ENCODE assay signal across 10 mouse cellular contexts in the genomic region with DNA sequence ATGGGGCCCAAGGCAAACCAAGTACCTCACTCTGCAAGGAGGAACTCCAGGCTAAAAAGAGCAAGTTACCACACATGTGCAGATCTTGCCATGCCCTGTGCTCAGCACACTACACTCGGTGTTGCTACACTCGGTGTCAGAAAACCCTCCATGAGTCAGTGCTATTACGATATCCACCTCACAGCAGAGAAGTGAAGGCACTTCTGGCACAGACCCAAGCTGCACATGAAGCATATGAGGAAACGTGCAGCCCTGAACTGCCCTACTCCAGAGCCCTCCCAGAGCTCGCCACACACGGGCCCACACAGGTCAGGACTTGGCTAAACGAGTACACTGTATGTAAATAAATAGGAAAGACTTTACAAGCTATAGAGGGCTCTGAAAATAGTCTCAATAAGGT.
DNase-seq lines count a peak whose midpoint lies in the region; ATAC-seq lines count a peak whose summit lies in the region.
"Had no signal": no experiment of that assay in that cellular context is flagged by ENCODE, and none has a peak within 500 bp of the region (broad histone marks: within the 10 kb centered on the region; RNA-seq: fewer than 3 reads in every experiment).

No protein-coding gene starts in this region.

- peak overlapping the region; percentile 58 to 60 for H3K27ac ChIP-seq in heart, embryonic 14.5 days (replicated peaks in 1 of 2; ENCODE audit: control insufficient read depth in 1 of 2, insufficient read depth in 1 of 2, low read depth in 2 of 2, low read length in 2 of 2)
- H3K27ac ChIP-seq in macrophage, result peak overlapping the region; percentile 12; the same call in 1 of the 2 replicates
- H3K27ac ChIP-seq: forebrain, embryonic 13.5 days; neural tube, embryonic 12.5 days had no signal

- H3K4me1 ChIP-seq in heart, embryonic 14.5 days (ENCODE audit: control insufficient read depth in 2 of 2, insufficient read depth in 2 of 2, low read length in 2 of 2), result peaks cover 21 to 44% of the 10 kb centered on the region in 2 experiments
- H3K4me1 ChIP-seq: neural tube, embryonic 12.5 days had no signal

- no peak for DNase-seq in heart, adult 11 months
- DNase-seq in NIH3T3 (ENCODE audit: low read depth), result peak; percentile 95
- no peak for DNase-seq in layer of hippocampus, adult 8-10 months (ENCODE audit: low spot score in 2 of 2)
- DNase-seq in thymus, adult 18-20 months, result no peak

- H3K36me3 ChIP-seq in heart, embryonic 14.5 days (ENCODE audit: control insufficient read depth, insufficient read depth, low read length), result peaks cover 20% of the 10 kb centered on the region
- H3K36me3 ChIP-seq in macrophage (ENCODE audit: inconsistent target), result no peaks in the 10 kb centered on the region

- H3K9me3 ChIP-seq in heart, embryonic 14.5 days (ENCODE audit: control insufficient read depth, low read length), result no peaks in the 10 kb centered on the region
- H3K9me3 ChIP-seq: forebrain, embryonic 13.5 days; neural tube, embryonic 12.5 days had no signal

- peak overlapping the region; percentile 16; the same call in 1 of the 2 replicates for H3K9ac ChIP-seq in heart, embryonic 14.5 days (ENCODE audit: low read length)
- H3K9ac ChIP-seq: forebrain, embryonic 13.5 days; neural tube, embryonic 12.5 days had no signal

- 16% methylated on average over 7 of the region's 7 CpGs for WGBS in heart, embryonic 14.5 days
- WGBS in macrophage (ENCODE audit: missing documents), result 10% methylated on average over 7 of the region's 7 CpGs

- no peak overlapping the region for H3K4me2 ChIP-seq in heart, embryonic 14.5 days (ENCODE audit: low read length)
- H3K4me2 ChIP-seq: forebrain, embryonic 13.5 days; neural tube, embryonic 12.5 days had no signal

- no peaks in the 10 kb centered on the region for H3K79me2 ChIP-seq in macrophage (ENCODE audit: inconsistent target)

- no peaks in the 10 kb centered on the region for H3K27me3 ChIP-seq in heart, embryonic 14.5 days (ENCODE audit: control insufficient read depth, insufficient read depth, low read length)
- H3K27me3 ChIP-seq: forebrain, embryonic 13.5 days; neural tube, embryonic 12.5 days had no signal

- H3K4me3 ChIP-seq in heart, embryonic 14.5 days (ENCODE audit: control insufficient read depth in 1 of 2, insufficient read depth in 1 of 2, low read depth in 1 of 2, low read length in 2 of 2), result no peak overlapping the region
- H3K4me3 ChIP-seq in macrophage (ENCODE audit: inconsistent target), result no peak overlapping the region
- H3K4me3 ChIP-seq: forebrain, embryonic 13.5 days; neural tube, embryonic 12.5 days had no signal

- peak; percentile 63 for ATAC-seq in heart, embryonic 14.5 days (ENCODE audit: insufficient number of reproducible peaks, insufficient read depth, low FRiP score, low read depth)
- peak; percentile 88 to 92 for ATAC-seq in hematopoietic stem cell, adult 5-6 weeks (replicated peaks in 1 of 2; ENCODE audit: insufficient read depth in 1 of 2, low FRiP score in 2 of 2, low TSS enrichment in 1 of 2, low read depth in 1 of 2, poor library complexity in 2 of 2, severe bottlenecking in 2 of 2)
- ATAC-seq in activated CD4-positive, CD25-positive, alpha-beta regulatory T cell, adult 4 months, result no peak
- ATAC-seq: forebrain, embryonic 13.5 days had no signal
